Mouse (Mus musculus) left cerebral cortex, postnatal 25 days (tissue): ENCODE measurements around the gene Susd4. TPM values are rescaled to one million over a fixed set of nuclear protein-coding genes. Genes with fewer than 3 reads are reported as not detected.
A peak's percentile ranks its signal among the peaks of the same experiment; 100 is the strongest.

Experiments
- DNase-seq, 2 experiments: peaks; one replicate each; pipeline ENCODE4 v3.0.0; 2022; ENCODE audit warnings: low spot score in 2 of 2, mixed read lengths in 1 of 2
- intact Hi-C: fragments of 180-260 bp; cut with DNase I; formaldehyde crosslinking; loops from one replicate; pipeline ENCODE4 v1.15.1; 2025
- total RNA-seq, 2 experiments: library from RNA; stranded (reverse); gene quantifications; 2 replicates each; pipeline ENCODE4 v1.2.3; 2021

The Susd4 gene
- 100 to 1,000 TPM; 104 to 108 TPM for total RNA-seq

GRCm38 (mm10) chr1:182763716-182764461 lies at the start of gene Susd4:
Gene Susd4 (plus strand): TSS chr1:182763860.
- DNase-seq = peak; percentile 90 to 92
- intact Hi-C loops = loop anchor here (1.0 to 5.0 kb wide), 2 partner anchors 30 to 78 kb away; no protein-coding TSS in a partner anchor

GRCm38 (mm10) chr1:182714236-182714935 lies 49.3 kb upstream of the Susd4 start:
- DNase-seq = no peak
- intact Hi-C loops = no loop called here

GRCm38 (mm10) chr1:182727541-182727940 lies 36.1 kb upstream of the Susd4 start:
- DNase-seq = peak in 1 of 2 experiments; percentile 10
- intact Hi-C loops = no loop called here

GRCm38 (mm10) chr1:182729002-182729401 lies 34.7 kb upstream of the Susd4 start:
- intact Hi-C loops = no loop called here
- peak in 1 of 2 experiments; percentile 6 for DNase-seq

- no peak for DNase-seq
- intact Hi-C loops = no loop called here
Measured at GRCm38 (mm10) chr1:182732695-182733094, 31.0 kb upstream of the Susd4 start.

GRCm38 (mm10) chr1:182735891-182736290 lies 27.8 kb upstream of the Susd4 start:
- intact Hi-C loops = no loop called here
- DNase-seq = no peak

- no peak for DNase-seq
- intact Hi-C loops = no loop called here
Measured at GRCm38 (mm10) chr1:182747081-182747480, 16.6 kb upstream of the Susd4 start.

GRCm38 (mm10) chr1:182747834-182748233 lies 15.8 kb upstream of the Susd4 start:
- intact Hi-C loops = no loop called here
- DNase-seq = no peak

GRCm38 (mm10) chr1:182749080-182749479 lies 14.6 kb upstream of the Susd4 start, which contains the start of gene Ccdc185:
Gene Ccdc185 (minus strand): TSS chr1:182749180.
- intact Hi-C loops = no loop called here
- DNase-seq = no peak

- intact Hi-C loops = no loop called here
- DNase-seq = no peak
Measured at GRCm38 (mm10) chr1:182751301-182751700, 12.4 kb upstream of the Susd4 start.

GRCm38 (mm10) chr1:182753694-182754093 lies 10.0 kb upstream of the Susd4 start:
- intact Hi-C loops = no loop called here
- peak in 1 of 2 experiments; percentile 33 for DNase-seq

- intact Hi-C loops = no loop called here
- no peak for DNase-seq
Measured at GRCm38 (mm10) chr1:182754865-182755264, 8.8 kb upstream of the Susd4 start.

- intact Hi-C loops = no loop called here
Measured at GRCm38 (mm10) chr1:182758783-182759182, 4.9 kb upstream of the Susd4 start.

GRCm38 (mm10) chr1:182763191-182763715 lies 407 bp upstream of the Susd4 start:
- intact Hi-C loops = loop anchor here (5.0 kb wide), 1 partner anchor 79 kb away; no protein-coding TSS in a partner anchor
- DNase-seq = no peak

More at GRCm38 (mm10) chr1:182758783-182759182, 4.9 kb upstream of the Susd4 start:
- DNase-seq = no peak

GRCm38 (mm10) chr1:182764541-182765281 lies 1.1 kb downstream of the Susd4 start:
- DNase-seq = peak; percentile 16 to 39
- intact Hi-C loops = loop anchor here (1.0 to 5.0 kb wide), 2 partner anchors 30 to 78 kb away; no protein-coding TSS in a partner anchor

- intact Hi-C loops = no loop called here
- DNase-seq = no peak
Measured at GRCm38 (mm10) chr1:182775576-182775975, 11.9 kb downstream of the Susd4 start.

- DNase-seq = peak in 1 of 2 experiments; percentile 40
- intact Hi-C loops = no loop called here
Measured at GRCm38 (mm10) chr1:182776749-182777410, 13.2 kb downstream of the Susd4 start.

- intact Hi-C loops = no loop called here
- DNase-seq = no peak
Measured at GRCm38 (mm10) chr1:182778225-182778624, 14.6 kb downstream of the Susd4 start.

GRCm38 (mm10) chr1:182779024-182779520 lies 15.4 kb downstream of the Susd4 start:
- intact Hi-C loops = no loop called here
- no peak for DNase-seq
